Mouse (Mus musculus): ENCODE measurements around the gene Dhx40. TPM values are rescaled to one million over a fixed set of nuclear protein-coding genes. Genes with fewer than 3 reads are reported as not detected.

Gene Dhx40
- polyA plus RNA-seq, 1 experiment from 2014 or later, result 19.5 TPM

Other genes starting within 250 kb of the Dhx40 start
- gene Vmp1, start 123.9 kb downstream of the Dhx40 start, polyA plus RNA-seq (2014; fragmentation: Nextera tagmentation; extraction: Ambion mirVana), result 133 and 140 TPM in 2 replicates
- 35.4 and 39.2 TPM in 2 replicates for gene Ptrh2, start 123.8 kb downstream of the Dhx40 start, polyA plus RNA-seq (2014; fragmentation: Nextera tagmentation; extraction: Ambion mirVana)
- gene Cltc, start 50.2 kb downstream of the Dhx40 start, polyA plus RNA-seq (2014; fragmentation: Nextera tagmentation; extraction: Ambion mirVana), result 177 and 190 TPM in 2 replicates
- 5.3 and 5.9 TPM in 2 replicates for gene Ypel2, start 186.0 kb upstream of the Dhx40 start, polyA plus RNA-seq (2014; fragmentation: Nextera tagmentation; extraction: Ambion mirVana)